Mouse (Mus musculus): ENCODE data around the gene Nlk.

- TF ChIP-seq CTCF (IDR thresholded peaks at IDR 0.05; ENCODE audit: low read depth) (no peak), EP300 (IDR thresholded peaks at IDR 0.05; ENCODE audit: low read depth) (no peak)
Observed at GRCm38 (mm10) chr11:78641088-78641487, 56.1 kb downstream of the Nlk start.
